Mouse (Mus musculus) liver, embryonic 14.5 days (tissue): ENCODE data around the gene Ttll8. TPM values are rescaled to one million over a fixed set of nuclear protein-coding genes. Genes with fewer than 3 reads are reported as not detected.

Experiments
- ATAC-seq: fragments of 200-750 bp; cut with Nextera tagmentation; 2 replicates; pipeline ENCODE4 v1.8.0; 2017; ENCODE audit warnings: moderate number of reproducible peaks, mild to moderate bottlenecking, moderate library complexity; ENCODE audit not compliant: insufficient read depth
- DNase-seq, 3 experiments: peaks; one replicate each; pipeline ENCODE4 v3.0.0-alpha.2; 2012 to 2013; ENCODE audit warnings: low read depth in 3 of 3, low spot score in 3 of 3
- H3K27ac ChIP-seq: fragments of 300-500 bp; sonication (generic); 2 replicates; pipeline ENCODE4 v1.5.1; 2014; ENCODE audit warnings: moderate library complexity, mild to moderate bottlenecking, control low read depth, inconsistent platforms
- H3K27me3 ChIP-seq: fragments of 300-500 bp; sonication (generic); 2 replicates; pipeline ENCODE4 v1.6.1; 2014; ENCODE audit warnings: mild to moderate bottlenecking, low read length, moderate library complexity; ENCODE audit not compliant: control insufficient read depth, insufficient read depth
- H3K36me3 ChIP-seq: fragments of 300-500 bp; sonication (generic); replicated peaks from 2 replicates; pipeline ENCODE4 v1.6.1; 2014; ENCODE audit warnings: low read depth; ENCODE audit not compliant: control insufficient read depth, insufficient read depth
- H3K4me1 ChIP-seq, 2 experiments: fragments of 200-500 bp in 1 of 2; fragments of 300-500 bp in 1 of 2; sonication (generic) in 1 of 2; replicated peaks; 2 replicates each; pipeline ENCODE4 v1.6.1; 2012 to 2014; ENCODE audit warnings: antibody characterized with exemption in 1 of 2, inconsistent platforms in 1 of 2, low read length in 1 of 2; ENCODE audit not compliant: control insufficient read depth in 2 of 2, insufficient read depth in 2 of 2
- H3K4me2 ChIP-seq: fragments of 300-500 bp; sonication (generic); 2 replicates; pipeline ENCODE4 v1.6.1; 2014; ENCODE audit warnings: low read depth, mild to moderate bottlenecking, control low read depth, moderate library complexity
- H3K4me3 ChIP-seq, 2 experiments: fragments of 200-500 bp in 1 of 2; fragments of 300-500 bp in 1 of 2; sonication (generic) in 1 of 2; 2 replicates each; pipeline ENCODE4 v1.5.1; 2012 to 2014; ENCODE audit warnings: low read depth in 2 of 2, low read length in 2 of 2, mild to moderate bottlenecking in 2 of 2, control low read depth in 1 of 2, inconsistent platforms in 1 of 2, moderate library complexity in 1 of 2; ENCODE audit not compliant: insufficient read depth in 1 of 2
- H3K9ac ChIP-seq: fragments of 300-500 bp; sonication (generic); replicated peaks from 2 replicates; pipeline ENCODE4 v1.6.1; 2014; ENCODE audit warnings: mild to moderate bottlenecking, control low read depth, moderate library complexity
- H3K9me3 ChIP-seq: fragments of 300-500 bp; sonication (generic); 2 replicates; pipeline ENCODE4 v1.6.1; 2016; ENCODE audit warnings: low read length, mixed read lengths; ENCODE audit not compliant: control insufficient read depth
- CTCF ChIP-seq: IDR thresholded peaks from 2 replicates; pipeline ENCODE4 v1.5.1; 2016; ENCODE audit warnings: antibody characterized with exemption, low read depth, control low read depth
- EP300 ChIP-seq: IDR thresholded peaks from 2 replicates; pipeline ENCODE4 v1.6.1; 2016; ENCODE audit warnings: antibody characterized with exemption, low read depth
- WGBS: fragments of 180-500 bp; shearing (Covaris S2); extraction: QIAGEN DNeasy Blood & Tissue Kit; methylation state at CpG from one replicate; pipeline ENCODE4 v1.1.7; 2014; ENCODE audit not compliant: insufficient replicate concordance; 5-methylcytosine and 5-hydroxymethylcytosine counted together
- polyA plus RNA-seq, 2 experiments: library from polyadenylated mRNA; depleted of rRNA in 1 of 2; stranded (reverse) in 1 of 2; unstranded in 1 of 2; fragments of >200 nt; fragmentation: Nextera tagmentation in 1 of 2; extraction: Ambion mirVana in 1 of 2; gene quantifications; 2 replicates each; pipeline versions ENCODE4 v1.2.1 to v1.2.3; 2012 to 2014

Gene Ttll8
- polyA plus RNA-seq, 2 experiments = not detected

GRCm38 (mm10) chr15:88889032-88889431 is 65.2 kb downstream of the Ttll8 start:
- H3K4me2 ChIP-seq = no peak overlapping the region
- no peaks in the 10 kb centered on the region for H3K27me3 ChIP-seq
- no peak overlapping the region for H3K27ac ChIP-seq
- no peak overlapping the region for H3K4me3 ChIP-seq
- 55% methylated on average over 3 of the region's 3 CpGs for WGBS
- TF ChIP-seq CTCF (no peak), EP300 (no peak)
- peaks cover 0 to 9% of the 10 kb centered on the region in 2 experiments; a peak in 3 of 4 replicates for H3K4me1 ChIP-seq
- H3K9me3 ChIP-seq = no peaks in the 10 kb centered on the region
- ATAC-seq = no peak
- no peak overlapping the region for H3K9ac ChIP-seq
- no peaks in the 10 kb centered on the region for H3K36me3 ChIP-seq
- DNase-seq = no peak

- peaks cover 0 to 3% of the 10 kb centered on the region in 2 experiments; a peak in 1 of 4 replicates for H3K4me1 ChIP-seq
- no peak overlapping the region for H3K27ac ChIP-seq
- no peak overlapping the region for H3K9ac ChIP-seq
- no peak overlapping the region for H3K4me2 ChIP-seq
- 66% methylated on average over 6 of the region's 6 CpGs for WGBS
- TF ChIP-seq CTCF = no peak
- TF ChIP-seq EP300 = no peak
- no peaks in the 10 kb centered on the region for H3K36me3 ChIP-seq
- no peaks in the 10 kb centered on the region for H3K27me3 ChIP-seq
- no peak overlapping the region for H3K4me3 ChIP-seq
- ATAC-seq = no peak
- H3K9me3 ChIP-seq = no peaks in the 10 kb centered on the region
- no peak for DNase-seq
Observed at GRCm38 (mm10) chr15:88885376-88885775, 68.8 kb downstream of the Ttll8 start.

- H3K9me3 ChIP-seq = no peaks in the 10 kb centered on the region
- no peak for DNase-seq
- 71% methylated on average over 9 of the region's 9 CpGs for WGBS
Observed at GRCm38 (mm10) chr15:88883342-88883741, 70.9 kb downstream of the Ttll8 start.

GRCm38 (mm10) chr15:88882851-88883250 is 71.4 kb downstream of the Ttll8 start:
- ATAC-seq = no peak
- Histone ChIP-seq H3K4me3 (no peak overlapping the region), H3K9ac (no peak overlapping the region), H3K36me3 (no peaks in the 10 kb centered on the region), H3K9me3 (no peaks in the 10 kb centered on the region), H3K4me1 (no peaks in the 10 kb centered on the region; a peak in 1 of 4 replicates), H3K27ac (no peak overlapping the region), H3K27me3 (no peaks in the 10 kb centered on the region), H3K4me2 (no peak overlapping the region)
- no peak for TF ChIP-seq EP300
- no peak for DNase-seq
- 49% methylated on average over 4 of the region's 4 CpGs for WGBS

More at GRCm38 (mm10) chr15:88883342-88883741, 70.9 kb downstream of the Ttll8 start:
- Histone ChIP-seq H3K4me2 (no peak overlapping the region), H3K36me3 (no peaks in the 10 kb centered on the region), H3K9ac (no peak overlapping the region), H3K4me1 (peaks cover 0 to 3% of the 10 kb centered on the region in 2 experiments; a peak in 1 of 4 replicates), H3K27ac (no peak overlapping the region), H3K27me3 (no peaks in the 10 kb centered on the region), H3K4me3 (no peak overlapping the region)
- no peak for TF ChIP-seq CTCF
- TF ChIP-seq EP300 = no peak
- ATAC-seq = no peak

- Histone ChIP-seq H3K4me3 (no peak overlapping the region), H3K4me1 (no peaks in the 10 kb centered on the region), H3K4me2 (no peak overlapping the region), H3K36me3 (no peaks in the 10 kb centered on the region), H3K27me3 (no peaks in the 10 kb centered on the region), H3K9ac (no peak overlapping the region), H3K9me3 (no peaks in the 10 kb centered on the region), H3K27ac (no peak overlapping the region)
- DNase-seq (no peak), ATAC-seq (no peak)
- no peak for TF ChIP-seq CTCF
- no peak for TF ChIP-seq EP300
- 57% methylated on average over 21 of the region's 22 CpGs for WGBS
Observed at GRCm38 (mm10) chr15:88881253-88882044, 72.8 kb downstream of the Ttll8 start.
